Mouse (Mus musculus) thymus, adult 2 months (tissue): ENCODE data around the gene Csmd2.

Experiments used
- CTCF ChIP-seq: fragments of 200-500 bp; IDR thresholded peaks from 2 replicates; pipeline ENCODE4 v1.5.1; 2012; ENCODE audit warnings: mild to moderate bottlenecking, control low read depth, low read length, moderate library complexity, borderline replicate concordance; ENCODE audit not compliant: control insufficient read depth, poor library complexity, insufficient read depth; ENCODE audit errors: extremely low read depth
- POLR2A ChIP-seq: fragments of 200-500 bp; IDR thresholded peaks from 2 replicates; pipeline ENCODE4 v1.6.1; 2012; ENCODE audit warnings: mild to moderate bottlenecking, low read length, control low read depth, moderate library complexity; ENCODE audit not compliant: control insufficient read depth, poor library complexity, insufficient read depth; ENCODE audit errors: extremely low read depth

DNA sequence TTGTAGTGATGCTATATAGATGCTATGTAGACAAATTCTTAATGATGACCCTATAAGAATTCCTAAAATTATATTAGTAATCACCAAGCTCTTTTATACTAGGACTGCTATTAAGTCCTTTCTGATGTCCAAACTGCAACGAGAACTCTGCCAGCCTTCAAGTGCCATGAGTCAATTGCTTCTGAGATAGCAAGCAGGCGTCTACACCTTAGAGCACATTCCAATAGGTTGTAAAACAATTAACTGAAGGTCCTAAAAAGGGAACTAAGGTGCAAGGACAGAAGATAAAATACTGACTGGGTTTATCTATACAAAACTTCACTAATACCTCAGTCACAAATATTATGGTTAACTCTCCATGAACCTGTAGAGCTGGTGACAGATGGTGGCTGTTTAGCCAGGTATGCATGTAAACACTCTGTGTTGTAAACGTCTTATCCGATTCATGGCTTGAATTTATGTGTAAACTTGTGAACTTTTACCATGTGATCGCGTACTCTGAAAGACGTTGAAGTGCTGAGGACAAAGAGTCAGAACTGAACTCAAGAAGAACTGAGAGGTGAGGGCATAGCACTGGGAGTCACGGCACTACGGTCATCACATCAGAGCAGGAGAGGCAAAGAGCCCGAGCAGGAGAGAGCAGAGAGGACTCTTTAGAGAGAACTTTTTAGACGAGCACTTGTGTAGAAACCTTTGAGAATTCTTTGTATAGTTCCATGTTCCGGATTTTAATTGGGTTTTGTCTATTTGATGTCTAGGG lies 610.3 kb downstream of the Csmd2 start:
- TF ChIP-seq CTCF (no peak), POLR2A (no peak)
